Mouse (Mus musculus): ENCODE data around the gene Ostm1. TPM values are rescaled to one million over a fixed set of nuclear protein-coding genes. Genes with fewer than 3 reads are reported as not detected.

Gene Ostm1
- total and polyA plus RNA-seq, 3 experiments, result 4.0 to 60.5 (median 24.5) TPM

GRCm38 (mm10) chr10:42581694-42582565 is 1.7 kb upstream of the Ostm1 start:
- ATAC-seq (ENCODE audit: extremely low read depth, insufficient number of reproducible peaks, low FRiP score, poor library complexity, severe bottlenecking) (no peak), DNase-seq (ENCODE audit: low spot score) (no peak)
- Histone ChIP-seq H3K4me1 (ENCODE audit: insufficient read depth, low read depth, low read length) (no peaks in the 10 kb centered on the region; the same call in 1 of the 2 replicates), H3K36me3 (replicated peaks) (no peaks in the 10 kb centered on the region), H3K27me3 (ENCODE audit: insufficient read depth, low read length) (peaks cover 96% of the 10 kb centered on the region), H3K4me3 (ENCODE audit: low read depth, low read length) (no peak overlapping the region), H3K9me3 (replicated peaks) (peaks cover 19% of the 10 kb centered on the region)
- TF ChIP-seq GATA1 (IDR thresholded peaks at IDR 0.05; ENCODE audit: borderline replicate concordance, low read length), result no peak
- TF ChIP-seq POLR2AphosphoS5 (IDR thresholded peaks at IDR 0.05; ENCODE audit: insufficient replicate concordance, low read depth, low read length), result no peak
- no peak for TF ChIP-seq TAL1 (conservative IDR thresholded peaks at IDR 0.05; ENCODE audit: low read depth, low read length)
- no peak for TF ChIP-seq GATA2 (IDR thresholded peaks at IDR 0.05; ENCODE audit: borderline replicate concordance, low read depth, low read length)

GRCm38 (mm10) chr10:42582566-42583110 is 984 bp upstream of the Ostm1 start:
- H3K27me3 ChIP-seq (ENCODE audit: insufficient read depth, low read length), result peaks cover 96% of the 10 kb centered on the region
- H3K4me1 ChIP-seq (ENCODE audit: insufficient read depth, low read depth, low read length), result no peaks in the 10 kb centered on the region; the same call in 1 of the 2 replicates
- H3K9me3 ChIP-seq (replicated peaks), result peaks cover 19% of the 10 kb centered on the region
- ATAC-seq (ENCODE audit: extremely low read depth, insufficient number of reproducible peaks, low FRiP score, poor library complexity, severe bottlenecking), result no peak
- H3K36me3 ChIP-seq (replicated peaks), result no peaks in the 10 kb centered on the region
- H3K4me3 ChIP-seq (ENCODE audit: low read depth, low read length), result no peak overlapping the region
- DNase-seq (ENCODE audit: low spot score), result no peak
- TF ChIP-seq TAL1 (conservative IDR thresholded peaks at IDR 0.05; ENCODE audit: low read depth, low read length) (no peak), GATA2 (IDR thresholded peaks at IDR 0.05; ENCODE audit: borderline replicate concordance, low read depth, low read length) (no peak), POLR2AphosphoS5 (IDR thresholded peaks at IDR 0.05; ENCODE audit: insufficient replicate concordance, low read depth, low read length) (no peak), GATA1 (IDR thresholded peaks at IDR 0.05; ENCODE audit: borderline replicate concordance, low read length) (no peak), CTCF (IDR thresholded peaks at IDR 0.05; ENCODE audit: low read depth, low read length) (no peak)

GRCm38 (mm10) chr10:42583902-42584435 is 347 bp downstream of the Ostm1 start:
- H3K36me3 ChIP-seq (replicated peaks), result no peaks in the 10 kb centered on the region
- ATAC-seq (ENCODE audit: extremely low read depth, insufficient number of reproducible peaks, low FRiP score, poor library complexity, severe bottlenecking) (no peak), DNase-seq (ENCODE audit: low spot score) (no peak)
- H3K9me3 ChIP-seq (replicated peaks), result peaks cover 19% of the 10 kb centered on the region
- no peak overlapping the region for H3K4me3 ChIP-seq (ENCODE audit: low read depth, low read length)
- no peaks in the 10 kb centered on the region; the same call in 1 of the 2 replicates for H3K4me1 ChIP-seq (ENCODE audit: insufficient read depth, low read depth, low read length)
- H3K27me3 ChIP-seq (ENCODE audit: insufficient read depth, low read length), result peaks cover 96% of the 10 kb centered on the region
- TF ChIP-seq CTCF (IDR thresholded peaks at IDR 0.05; ENCODE audit: low read depth, low read length), result no peak
- TF ChIP-seq GATA2 (IDR thresholded peaks at IDR 0.05; ENCODE audit: borderline replicate concordance, low read depth, low read length), result no peak
- no peak for TF ChIP-seq POLR2AphosphoS5 (IDR thresholded peaks at IDR 0.05; ENCODE audit: insufficient replicate concordance, low read depth, low read length)
- no peak for TF ChIP-seq TAL1 (conservative IDR thresholded peaks at IDR 0.05; ENCODE audit: low read depth, low read length)
- TF ChIP-seq GATA1 (IDR thresholded peaks at IDR 0.05; ENCODE audit: borderline replicate concordance, low read length), result no peak

- TF ChIP-seq GATA1 (IDR thresholded peaks at IDR 0.05; ENCODE audit: borderline replicate concordance, low read length) (no peak), POLR2AphosphoS5 (IDR thresholded peaks at IDR 0.05; ENCODE audit: insufficient replicate concordance, low read depth, low read length) (no peak), TAL1 (conservative IDR thresholded peaks at IDR 0.05; ENCODE audit: low read depth, low read length) (no peak), CTCF (IDR thresholded peaks at IDR 0.05; ENCODE audit: low read depth, low read length) (no peak), GATA2 (IDR thresholded peaks at IDR 0.05; ENCODE audit: borderline replicate concordance, low read depth, low read length) (no peak)
- no peak for ATAC-seq (ENCODE audit: extremely low read depth, insufficient number of reproducible peaks, low FRiP score, poor library complexity, severe bottlenecking)
- Histone ChIP-seq H3K4me3 (ENCODE audit: low read depth, low read length) (no peak overlapping the region), H3K36me3 (replicated peaks) (no peaks in the 10 kb centered on the region), H3K27me3 (ENCODE audit: insufficient read depth, low read length) (peaks cover 95% of the 10 kb centered on the region), H3K4me1 (ENCODE audit: insufficient read depth, low read depth, low read length) (no peaks in the 10 kb centered on the region; the same call in 1 of the 2 replicates), H3K9me3 (replicated peaks) (peaks cover 19% of the 10 kb centered on the region)
- DNase-seq (ENCODE audit: low spot score), result no peak
Observed at GRCm38 (mm10) chr10:42584436-42584983, 888 bp downstream of the Ostm1 start.

- no peak for DNase-seq (ENCODE audit: low spot score)
- TF ChIP-seq GATA2 (IDR thresholded peaks at IDR 0.05; ENCODE audit: borderline replicate concordance, low read depth, low read length) (no peak), GATA1 (IDR thresholded peaks at IDR 0.05; ENCODE audit: borderline replicate concordance, low read length) (no peak), POLR2AphosphoS5 (IDR thresholded peaks at IDR 0.05; ENCODE audit: insufficient replicate concordance, low read depth, low read length) (no peak), CTCF (IDR thresholded peaks at IDR 0.05; ENCODE audit: low read depth, low read length) (no peak), TAL1 (conservative IDR thresholded peaks at IDR 0.05; ENCODE audit: low read depth, low read length) (no peak)
- ATAC-seq (ENCODE audit: extremely low read depth, insufficient number of reproducible peaks, low FRiP score, poor library complexity, severe bottlenecking), result no peak
- Histone ChIP-seq H3K36me3 (replicated peaks) (no peaks in the 10 kb centered on the region), H3K9me3 (replicated peaks) (peaks cover 19% of the 10 kb centered on the region), H3K4me1 (ENCODE audit: insufficient read depth, low read depth, low read length) (peaks cover under 1% of the 10 kb centered on the region; the same call in 1 of the 2 replicates), H3K27me3 (ENCODE audit: insufficient read depth, low read length) (peaks cover 94% of the 10 kb centered on the region), H3K4me3 (ENCODE audit: low read depth, low read length) (no peak overlapping the region)
Observed at GRCm38 (mm10) chr10:42585156-42585555, 1.5 kb downstream of the Ostm1 start.
